Mouse (Mus musculus): Measurements from ENCODE around the gene Tuba8.

Gene Tuba8

DNA sequence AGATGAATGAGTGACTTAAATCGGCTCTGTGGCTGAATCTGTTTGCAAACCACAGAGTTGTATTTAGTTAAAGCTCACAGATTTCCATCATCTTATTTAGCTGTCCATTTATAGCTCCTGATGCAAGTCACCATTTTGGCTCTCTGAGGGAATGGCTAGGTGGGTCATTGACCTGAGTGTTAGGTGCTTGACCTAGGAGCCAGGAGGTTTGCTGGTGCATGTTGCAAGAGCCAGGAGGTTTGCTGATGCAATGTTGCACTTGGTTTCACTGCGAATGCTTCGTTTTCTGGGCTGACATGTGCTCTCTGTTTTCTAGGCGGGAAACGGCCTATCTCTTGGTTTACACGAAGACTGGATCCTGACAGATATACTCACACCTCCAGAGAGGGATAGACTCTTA, 59.7 kb downstream of the Tuba8 start:
- Histone ChIP-seq H3K27me3 (ENCODE audit: insufficient read depth, low read length) (peaks cover 22% of the 10 kb centered on the region), H3K4me3 (replicated peaks; ENCODE audit: low read length) (no peak overlapping the region), H3K36me3 (ENCODE audit: insufficient read depth, low read length) (no peaks in the 10 kb centered on the region), H3K9me3 (ENCODE audit: low read length) (no peaks in the 10 kb centered on the region), H3K4me1 (replicated peaks; ENCODE audit: low read depth, low read length) (peaks cover 10% of the 10 kb centered on the region; the same call in 1 of the 2 replicates)
- TF ChIP-seq NANOG (IDR thresholded peaks at IDR 0.05; ENCODE audit: borderline replicate concordance, low read length) (no peak), CTCF (conservative IDR thresholded peaks at IDR 0.05; ENCODE audit: low read length) (no peak), POU5F1 (IDR thresholded peaks at IDR 0.05; ENCODE audit: borderline replicate concordance, low read length) (no peak)

DNA sequence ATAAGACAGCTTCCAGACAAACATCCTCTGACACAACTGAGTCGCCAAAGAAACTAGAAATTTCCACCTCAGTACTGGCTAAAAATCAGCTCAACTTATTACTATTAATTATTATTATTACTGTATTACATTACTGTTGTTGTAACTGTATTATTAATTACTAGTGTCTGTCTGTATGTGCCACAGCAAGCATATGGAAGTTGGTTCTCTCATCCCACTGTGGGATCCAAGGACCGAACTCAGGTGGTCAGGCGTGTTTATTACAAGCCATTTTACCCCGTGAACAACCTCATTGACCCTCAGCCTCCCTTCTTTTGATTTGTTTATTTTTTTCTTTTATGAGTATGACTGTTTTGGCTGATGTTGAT, 61.2 kb downstream of the Tuba8 start:
- Histone ChIP-seq H3K4me1 (replicated peaks; ENCODE audit: low read depth, low read length) (peaks cover 10% of the 10 kb centered on the region; the same call in 1 of the 2 replicates), H3K4me3 (replicated peaks; ENCODE audit: low read length) (no peak overlapping the region), H3K36me3 (ENCODE audit: insufficient read depth, low read length) (no peaks in the 10 kb centered on the region), H3K9me3 (ENCODE audit: low read length) (no peaks in the 10 kb centered on the region), H3K27me3 (ENCODE audit: insufficient read depth, low read length) (peaks cover 22% of the 10 kb centered on the region)
- TF ChIP-seq CTCF (conservative IDR thresholded peaks at IDR 0.05; ENCODE audit: low read length) (no peak), POU5F1 (IDR thresholded peaks at IDR 0.05; ENCODE audit: borderline replicate concordance, low read length) (no peak), NANOG (IDR thresholded peaks at IDR 0.05; ENCODE audit: borderline replicate concordance, low read length) (no peak)

GRCm38 (mm10) chr6:121272075-121272800, 61.7 kb downstream of the Tuba8 start:
- 0 out of 2 replicates have a peak overlapping the region, but pooled peaks have one; percentile 24 for H3K4me3 ChIP-seq (replicated peaks; ENCODE audit: low read length)
- H3K27me3 ChIP-seq (ENCODE audit: insufficient read depth, low read length) = peaks cover 22% of the 10 kb centered on the region
- no peak for TF ChIP-seq POU5F1 (IDR thresholded peaks at IDR 0.05; ENCODE audit: borderline replicate concordance, low read length)
- TF ChIP-seq CTCF (conservative IDR thresholded peaks at IDR 0.05; ENCODE audit: low read length) = peak; percentile 80
- no peak for TF ChIP-seq NANOG (IDR thresholded peaks at IDR 0.05; ENCODE audit: borderline replicate concordance, low read length)
- peaks cover 10% of the 10 kb centered on the region; the same call in 1 of the 2 replicates for H3K4me1 ChIP-seq (replicated peaks; ENCODE audit: low read depth, low read length)
- H3K9me3 ChIP-seq (ENCODE audit: low read length) = no peaks in the 10 kb centered on the region
- H3K36me3 ChIP-seq (ENCODE audit: insufficient read depth, low read length) = no peaks in the 10 kb centered on the region

GRCm38 (mm10) chr6:121274356-121274755, 63.9 kb downstream of the Tuba8 start:
- peak; percentile 61 for TF ChIP-seq CTCF (conservative IDR thresholded peaks at IDR 0.05; ENCODE audit: low read length)
- TF ChIP-seq NANOG (IDR thresholded peaks at IDR 0.05; ENCODE audit: borderline replicate concordance, low read length) = no peak
- no peak overlapping the region for H3K4me3 ChIP-seq (replicated peaks; ENCODE audit: low read length)
- no peaks in the 10 kb centered on the region for H3K36me3 ChIP-seq (ENCODE audit: insufficient read depth, low read length)
- peaks cover 10% of the 10 kb centered on the region; the same call in 1 of the 2 replicates for H3K4me1 ChIP-seq (replicated peaks; ENCODE audit: low read depth, low read length)
- no peaks in the 10 kb centered on the region for H3K9me3 ChIP-seq (ENCODE audit: low read length)
- peaks cover 19% of the 10 kb centered on the region; the same call in 1 of the 2 replicates for H3K27me3 ChIP-seq (ENCODE audit: insufficient read depth, low read length)
